Mouse (Mus musculus) heart, embryonic 16.5 days (tissue): ENCODE results near the gene Pik3ip1. TPM values are rescaled to one million over a fixed set of nuclear protein-coding genes. Genes with fewer than 3 reads are reported as not detected.

ENCODE experiments used
- ATAC-seq: fragments of 200-750 bp; cut with Nextera tagmentation; replicated peaks from 2 replicates; pipeline ENCODE4 v1.8.0; 2017; ENCODE audit warnings: moderate number of reproducible peaks; ENCODE audit not compliant: insufficient read depth, low FRiP score; ENCODE audit errors: extremely low read depth
- H3K27ac ChIP-seq: fragments of 300-500 bp; sonication (generic); 2 replicates; pipeline ENCODE4 v1.5.1; 2014; ENCODE audit warnings: mild to moderate bottlenecking, low read length, control low read depth, moderate library complexity
- H3K27me3 ChIP-seq: fragments of 300-500 bp; sonication (generic); 2 replicates; pipeline ENCODE4 v1.6.1; 2014; ENCODE audit warnings: low read length, mixed read lengths; ENCODE audit not compliant: control insufficient read depth, insufficient read depth
- H3K36me3 ChIP-seq: fragments of 300-500 bp; sonication (generic); 2 replicates; pipeline ENCODE4 v1.6.1; 2014; ENCODE audit not compliant: control insufficient read depth, insufficient read depth
- H3K4me1 ChIP-seq: fragments of 300-500 bp; sonication (generic); 2 replicates; pipeline ENCODE4 v1.6.1; 2014; ENCODE audit warnings: low read length, mixed read lengths; ENCODE audit not compliant: control insufficient read depth, insufficient read depth
- H3K4me2 ChIP-seq: fragments of 300-500 bp; sonication (generic); 2 replicates; pipeline ENCODE4 v1.6.1; 2014; ENCODE audit warnings: low read depth, mild to moderate bottlenecking, control low read depth, low read length
- H3K4me3 ChIP-seq: fragments of 300-500 bp; sonication (generic); 2 replicates; pipeline ENCODE4 v1.5.1; 2014; ENCODE audit warnings: mild to moderate bottlenecking, control low read depth, low read length
- H3K9ac ChIP-seq: fragments of 300-500 bp; sonication (generic); 2 replicates; pipeline ENCODE4 v1.6.1; 2014; ENCODE audit warnings: low read length, control low read depth
- H3K9me3 ChIP-seq: fragments of 300-500 bp; sonication (generic); replicated peaks from 2 replicates; pipeline ENCODE4 v1.6.1; 2016; ENCODE audit warnings: low read length; ENCODE audit not compliant: control insufficient read depth
- WGBS: fragments of 180-500 bp; shearing (Covaris S2); extraction: QIAGEN DNeasy Blood & Tissue Kit; methylation state at CpG from one replicate; pipeline ENCODE4 v1.1.7; 2014; 5-methylcytosine and 5-hydroxymethylcytosine counted together
- polyA plus RNA-seq: library from polyadenylated mRNA; unstranded; fragments of >200 nt; fragmentation: Nextera tagmentation; extraction: Ambion mirVana; gene quantifications from 2 replicates; pipeline ENCODE4 v1.2.1, GENCODE M21; 2015

Gene Pik3ip1
- polyA plus RNA-seq, 1 experiment from 2014 or later = 40.9 TPM

DNA sequence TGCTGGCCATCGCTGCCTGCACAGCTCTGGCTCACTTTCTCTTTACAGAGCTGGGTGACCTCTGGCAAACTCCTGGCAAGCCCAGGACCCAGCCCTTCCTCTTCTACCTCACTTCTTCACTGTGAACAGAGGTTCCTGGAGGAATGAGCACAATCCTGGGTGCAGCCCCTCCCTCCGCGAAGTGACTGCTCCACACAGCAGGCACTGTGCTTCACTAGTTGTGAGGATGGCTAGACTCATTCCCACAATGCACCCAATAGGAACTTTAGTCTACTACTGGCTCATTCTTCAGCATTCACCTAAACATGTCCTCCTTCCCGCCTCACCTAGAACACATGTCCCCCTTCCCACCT lies 19.1 kb downstream of the Pik3ip1 start:
- no peak overlapping the region for H3K4me2 ChIP-seq
- peaks cover 46% of the 10 kb centered on the region for H3K36me3 ChIP-seq
- H3K27me3 ChIP-seq = no peaks in the 10 kb centered on the region
- H3K4me1 ChIP-seq = peaks cover 22% of the 10 kb centered on the region
- peak overlapping the region; percentile 50 for H3K9ac ChIP-seq
- peak overlapping the region; percentile 47 for H3K27ac ChIP-seq
- 70% methylated on average over 4 of the region's 4 CpGs for WGBS
- no peaks in the 10 kb centered on the region for H3K9me3 ChIP-seq
- no peak overlapping the region for H3K4me3 ChIP-seq
- ATAC-seq = no peak

DNA sequence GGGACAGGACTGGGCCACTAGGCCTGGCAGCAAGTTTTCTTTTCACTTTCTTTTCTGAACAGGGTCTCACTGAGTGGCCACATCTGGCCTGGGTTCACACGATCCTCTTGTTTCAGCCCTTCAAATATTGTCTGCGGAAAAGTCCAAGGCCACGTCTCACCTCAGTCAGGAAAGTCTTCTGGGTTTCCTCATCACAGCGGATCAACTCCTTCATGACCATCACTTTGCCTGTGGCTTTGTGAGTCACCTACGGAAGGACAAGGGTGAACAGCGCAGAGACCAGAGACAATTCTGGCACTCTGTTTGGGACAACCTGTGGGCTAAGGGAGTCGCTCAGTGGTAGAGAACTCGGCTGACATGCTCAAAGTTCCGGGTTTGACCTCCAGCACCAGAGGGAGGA lies 21.9 kb downstream of the Pik3ip1 start:
- H3K4me2 ChIP-seq = no peak overlapping the region
- peaks cover 22% of the 10 kb centered on the region for H3K4me1 ChIP-seq
- H3K27me3 ChIP-seq = no peaks in the 10 kb centered on the region
- peaks cover 44% of the 10 kb centered on the region for H3K36me3 ChIP-seq
- H3K9me3 ChIP-seq = no peaks in the 10 kb centered on the region
- H3K27ac ChIP-seq = no peak overlapping the region
- 91% methylated on average over 9 of the region's 9 CpGs for WGBS
- H3K9ac ChIP-seq = no peak overlapping the region
- H3K4me3 ChIP-seq = no peak overlapping the region
- ATAC-seq = no peak

DNA sequence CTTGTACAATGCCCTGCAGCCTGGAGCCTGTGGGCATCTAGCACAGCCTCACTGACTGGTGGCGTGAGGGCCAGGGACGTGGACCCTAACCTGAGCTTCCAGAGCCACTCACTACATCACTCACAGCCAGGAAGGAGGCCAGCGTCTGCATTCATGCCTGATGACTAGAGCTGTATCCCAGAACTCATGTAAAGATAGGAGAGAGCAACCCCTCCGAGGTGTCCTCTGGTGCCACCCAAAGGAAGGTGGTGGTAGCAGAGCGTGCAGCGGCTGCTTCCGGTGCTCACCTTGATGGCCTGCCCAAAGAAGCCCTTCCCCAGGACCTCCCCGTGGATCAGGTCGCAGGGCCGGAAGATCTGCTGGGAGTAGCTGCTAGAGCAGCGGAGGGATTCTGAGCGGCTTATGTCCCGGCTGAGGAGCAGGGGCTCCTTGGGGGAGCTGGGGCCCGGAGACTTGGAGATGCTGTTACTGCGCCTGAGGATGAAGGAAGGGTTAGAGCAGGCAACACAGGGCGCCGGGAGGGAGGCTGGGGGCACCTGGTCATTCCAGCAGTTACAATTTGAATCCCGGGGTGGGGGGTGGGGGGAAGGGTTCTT lies 22.9 kb downstream of the Pik3ip1 start:
- no peak overlapping the region for H3K4me3 ChIP-seq
- 48% methylated on average over 18 of the region's 18 CpGs for WGBS
- H3K36me3 ChIP-seq = peaks cover 47% of the 10 kb centered on the region
- no peaks in the 10 kb centered on the region for H3K27me3 ChIP-seq
- H3K4me2 ChIP-seq = no peak overlapping the region
- ATAC-seq = no peak
- peaks cover 13% of the 10 kb centered on the region for H3K4me1 ChIP-seq
- H3K9ac ChIP-seq = no peak overlapping the region
- no peaks in the 10 kb centered on the region for H3K9me3 ChIP-seq
- no peak overlapping the region for H3K27ac ChIP-seq

DNA sequence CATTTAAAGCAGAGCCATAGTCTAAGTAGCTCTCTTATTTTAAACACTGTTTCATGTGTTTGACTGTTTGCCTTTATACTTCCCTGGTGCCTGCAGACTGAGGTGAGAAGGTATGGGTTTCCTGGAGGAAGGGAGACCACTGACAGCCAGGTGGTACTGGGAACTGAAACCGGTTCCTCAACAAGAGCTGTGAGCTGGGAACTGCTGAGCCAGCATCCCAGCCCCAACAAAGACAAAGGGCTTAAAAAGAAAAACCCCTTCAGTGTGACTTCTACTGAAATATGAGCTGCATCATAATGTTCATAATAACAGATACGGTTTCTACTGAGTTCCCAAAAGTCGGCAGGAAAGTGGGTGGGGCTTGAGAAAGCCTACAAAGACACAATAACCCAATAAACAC lies 32.7 kb downstream of the Pik3ip1 start:
- ATAC-seq = no peak

DNA sequence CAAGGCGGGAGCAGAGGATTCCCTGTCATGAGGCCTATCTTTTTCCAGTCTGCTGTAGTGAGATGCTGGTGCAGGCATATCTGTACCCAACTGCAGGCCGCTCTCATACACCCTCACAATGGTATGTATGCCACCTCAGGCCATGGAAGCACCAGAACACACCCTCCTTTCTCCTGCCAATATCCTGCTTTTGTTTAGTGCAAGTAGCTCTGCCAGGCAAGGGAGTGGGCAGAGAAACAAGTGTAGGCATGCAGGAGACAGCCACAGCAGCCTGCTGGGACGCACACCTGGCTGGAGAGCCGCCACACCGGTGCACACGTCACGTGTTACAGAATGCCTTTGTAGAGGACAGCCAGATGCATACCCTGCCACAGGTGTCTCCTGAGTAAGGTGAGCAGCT lies 36.2 kb downstream of the Pik3ip1 start:
- ATAC-seq = no peak
- 89% methylated on average over 7 of the region's 7 CpGs for WGBS

More for the DNA sequence above, 32.7 kb downstream of the Pik3ip1 start:
- Histone ChIP-seq H3K27me3 (no peaks in the 10 kb centered on the region), H3K4me2 (no peak overlapping the region), H3K4me3 (no peak overlapping the region), H3K9me3 (peaks cover 6% of the 10 kb centered on the region; the same call in 1 of the 2 replicates), H3K4me1 (no peaks in the 10 kb centered on the region), H3K9ac (no peak overlapping the region), H3K27ac (no peak overlapping the region), H3K36me3 (peaks cover 24% of the 10 kb centered on the region)
- WGBS = 86% methylated on average over 3 of the region's 3 CpGs

DNA sequence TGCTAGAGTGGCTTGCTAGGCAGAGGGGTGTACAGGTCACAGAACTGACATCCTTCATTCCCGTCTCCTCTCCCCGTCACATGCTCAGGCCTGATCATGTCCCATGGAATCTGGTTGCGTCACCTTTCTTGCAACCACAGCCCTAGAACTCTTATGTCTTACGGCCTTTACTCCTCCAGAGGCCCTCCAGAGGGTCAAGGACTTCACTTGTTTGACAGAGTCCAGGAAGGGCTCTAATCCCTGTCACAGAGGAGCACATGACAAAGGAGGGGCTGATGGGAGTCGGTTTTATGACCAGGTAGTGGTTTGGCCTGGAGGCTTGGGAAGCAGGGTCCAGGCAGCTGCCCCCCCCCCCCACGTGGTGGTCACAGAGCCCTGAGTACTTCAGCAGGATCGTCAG lies 38.8 kb downstream of the Pik3ip1 start:
- ATAC-seq = no peak
- peaks cover 30% of the 10 kb centered on the region for H3K4me1 ChIP-seq
- no peaks in the 10 kb centered on the region for H3K36me3 ChIP-seq
- peak overlapping the region; percentile 55 for H3K27ac ChIP-seq
- H3K4me2 ChIP-seq = peak overlapping the region; percentile 96
- 0 out of 2 replicates have a peak, but pooled peaks cover 2% of the 10 kb centered on the region for H3K9me3 ChIP-seq
- H3K27me3 ChIP-seq = no peaks in the 10 kb centered on the region
- peak overlapping the region; percentile 52 for H3K9ac ChIP-seq
- WGBS = 39% methylated on average over 7 of the region's 7 CpGs
- 0 out of 2 replicates have a peak overlapping the region, but pooled peaks have one; percentile 5 for H3K4me3 ChIP-seq

More for the DNA sequence above, 36.2 kb downstream of the Pik3ip1 start:
- Histone ChIP-seq H3K4me1 (peaks cover 16% of the 10 kb centered on the region; the same call in 1 of the 2 replicates), H3K4me2 (no peak overlapping the region), H3K36me3 (peaks cover 6% of the 10 kb centered on the region), H3K9me3 (peaks cover 6% of the 10 kb centered on the region; the same call in 1 of the 2 replicates), H3K27me3 (no peaks in the 10 kb centered on the region), H3K9ac (no peak overlapping the region), H3K4me3 (no peak overlapping the region), H3K27ac (no peak overlapping the region)

DNA sequence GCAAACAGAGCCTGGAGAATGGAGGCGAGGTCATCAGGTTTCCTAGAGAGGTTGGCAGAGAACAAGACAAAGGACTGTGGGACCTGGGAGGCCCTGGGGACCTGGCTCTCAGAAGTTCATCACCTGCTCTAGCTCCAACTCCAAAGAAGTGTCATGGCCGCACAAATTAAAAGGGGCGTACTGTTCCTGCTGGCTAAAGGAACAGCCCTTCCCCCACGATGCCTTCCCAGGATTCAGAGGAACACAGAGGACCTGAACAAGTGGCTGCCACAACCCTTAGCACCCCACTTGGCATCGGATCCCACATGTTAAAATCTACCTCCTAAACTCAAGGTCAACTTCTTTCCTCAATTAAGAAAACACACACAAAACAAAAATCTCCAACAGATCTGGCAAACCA lies 39.2 kb downstream of the Pik3ip1 start:
- Histone ChIP-seq H3K4me1 (peaks cover 35% of the 10 kb centered on the region), H3K4me3 (no peak overlapping the region), H3K4me2 (peak overlapping the region; percentile 96), H3K9me3 (no peaks in the 10 kb centered on the region), H3K27me3 (no peaks in the 10 kb centered on the region), H3K9ac (peak overlapping the region; percentile 52), H3K36me3 (no peaks in the 10 kb centered on the region), H3K27ac (peak overlapping the region; percentile 55)
- ATAC-seq = no peak
- WGBS = 73% methylated on average over 5 of the region's 5 CpGs

DNA sequence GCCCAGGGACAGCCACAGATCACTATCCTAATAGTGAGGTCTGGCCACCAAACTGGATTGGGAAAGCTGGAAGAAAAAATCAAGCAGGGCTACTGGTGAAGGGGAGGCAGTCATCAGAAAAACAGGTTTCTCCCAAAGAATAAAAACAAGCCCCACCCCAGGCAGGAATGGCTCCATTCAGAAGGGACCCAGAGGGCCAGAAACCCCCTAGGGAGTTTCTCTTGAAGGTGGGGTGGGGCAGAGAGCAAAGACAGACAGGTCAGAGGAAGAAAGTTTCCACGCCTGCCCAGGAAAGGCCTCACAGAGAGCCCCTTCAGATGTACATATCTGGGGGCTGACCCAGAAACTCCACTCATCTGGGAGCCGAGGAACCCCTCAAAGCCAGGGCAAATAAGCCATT lies 40.0 kb downstream of the Pik3ip1 start:
- Histone ChIP-seq H3K36me3 (no peaks in the 10 kb centered on the region), H3K27ac (no peak overlapping the region), H3K4me2 (peak overlapping the region; percentile 96), H3K9ac (peak overlapping the region; percentile 81), H3K9me3 (no peaks in the 10 kb centered on the region), H3K4me1 (peaks cover 42% of the 10 kb centered on the region), H3K27me3 (no peaks in the 10 kb centered on the region), H3K4me3 (peak overlapping the region; percentile 75)
- 62% methylated on average over 2 of the region's 2 CpGs for WGBS
- ATAC-seq = no peak

DNA sequence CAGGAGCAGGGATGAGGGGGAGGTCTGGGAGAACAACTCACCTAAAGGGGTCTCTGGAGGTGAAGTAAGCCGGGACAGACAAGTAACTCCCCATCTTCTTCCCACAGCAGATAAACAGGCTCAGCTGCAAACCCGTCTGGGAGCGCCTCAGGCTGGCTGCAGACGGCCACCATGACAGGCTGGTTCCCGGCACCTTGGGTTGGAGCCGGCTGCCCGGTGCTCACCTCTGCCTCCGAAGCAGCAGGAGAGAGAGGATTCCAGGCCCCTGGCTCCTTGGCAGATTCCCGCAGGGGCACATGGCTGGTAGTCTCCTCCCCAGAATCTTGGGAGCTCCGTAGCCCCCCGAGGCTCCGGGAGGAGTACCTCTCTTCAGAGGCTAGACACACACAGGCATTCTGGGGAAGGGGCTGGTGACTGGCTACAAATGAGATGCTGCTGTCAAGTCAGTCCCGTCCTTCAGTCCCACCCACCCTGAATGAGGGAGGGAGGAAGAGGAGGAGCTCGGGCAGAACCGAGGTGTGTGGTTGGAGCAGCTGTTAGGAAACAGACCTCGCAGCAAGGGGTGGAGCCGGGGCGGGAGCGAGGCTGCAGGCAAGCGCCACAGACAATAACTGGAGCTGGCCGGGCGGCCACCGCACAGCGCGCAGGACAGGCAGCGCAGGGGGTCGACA lies 40.9 kb downstream of the Pik3ip1 start:
- peak; percentile 87 for ATAC-seq
- Histone ChIP-seq H3K4me1 (peaks cover 43% of the 10 kb centered on the region), H3K36me3 (no peaks in the 10 kb centered on the region), H3K4me3 (peak overlapping the region; percentile 75), H3K27me3 (no peaks in the 10 kb centered on the region), H3K4me2 (peak overlapping the region; percentile 96), H3K27ac (peak overlapping the region; percentile 78), H3K9ac (peak overlapping the region; percentile 81), H3K9me3 (no peaks in the 10 kb centered on the region)
- 5% methylated on average over 27 of the region's 27 CpGs for WGBS
